Mouse (Mus musculus): ENCODE measurements at regions not wholly inside any gene's neighbourhood (a gene's known extent, or its start where the extent isn't known, plus 50 kb on each side); places are given as distances from the start of the nearest gene placed in this dataset.

DNA sequence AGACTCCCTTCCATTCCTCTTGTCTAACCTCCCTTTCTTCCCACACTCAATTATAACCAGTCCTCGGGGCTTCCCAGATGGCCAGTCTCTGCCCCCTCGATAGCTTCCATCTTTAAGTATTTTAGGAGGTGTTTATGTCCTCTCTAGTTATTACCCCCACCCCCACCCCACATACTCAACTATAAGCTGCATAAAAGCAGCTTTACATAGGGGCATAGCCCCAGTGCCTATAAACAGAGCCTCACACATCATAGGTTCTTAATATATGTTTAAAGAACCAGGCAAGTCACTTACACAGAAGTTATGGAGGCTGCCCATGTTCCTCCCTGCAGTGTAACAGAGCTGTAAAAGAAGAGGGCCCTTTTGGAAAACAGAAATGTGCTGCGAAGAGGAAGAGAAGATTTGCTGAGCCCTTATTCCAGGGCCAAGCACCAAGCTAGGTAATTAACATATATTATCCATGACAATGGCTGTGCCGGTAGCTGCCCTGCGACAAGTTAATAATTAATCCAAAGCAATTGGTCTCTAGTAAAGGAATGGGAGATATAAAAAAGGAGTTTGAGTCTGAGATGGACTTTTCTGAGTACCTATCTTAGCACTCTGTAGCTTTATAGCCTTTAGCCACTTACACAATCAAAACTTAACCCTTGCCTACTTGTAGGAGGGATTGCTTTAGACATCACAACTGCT lies 63.6 kb upstream of the Oxtr start:
- peak; percentile 59 for DNase-seq (ENCODE audit: low spot score)
- Histone ChIP-seq H3K4me3 (ENCODE audit: low read depth, low read length) (no peak overlapping the region), H3K36me3 (ENCODE audit: control insufficient read depth, insufficient read depth, low read length) (no peaks in the 10 kb centered on the region), H3K27ac (replicated peaks; ENCODE audit: low read depth, low read length) (no peak overlapping the region), H3K9me3 (ENCODE audit: control insufficient read depth, low read length) (no peaks in the 10 kb centered on the region), H3K27me3 (ENCODE audit: control insufficient read depth, insufficient read depth, low read length) (peaks cover 13% of the 10 kb centered on the region), H3K4me1 (ENCODE audit: control insufficient read depth, insufficient read depth, low read length) (peaks cover 11% of the 10 kb centered on the region), H3K4me2 (ENCODE audit: low read depth, severe bottlenecking) (no peak overlapping the region), H3K9ac (ENCODE audit: low read length) (no peak overlapping the region)
- 31% methylated on average over 5 of the region's 5 CpGs for WGBS
- ATAC-seq (ENCODE audit: insufficient number of reproducible peaks, low FRiP score, low TSS enrichment, low read depth), result peak; percentile 82

GRCm38 (mm10) chr6:112552560-112552959 lies 62.8 kb upstream of the Oxtr start:
- no peaks in the 10 kb centered on the region for H3K36me3 ChIP-seq (ENCODE audit: control insufficient read depth, insufficient read depth, low read length)
- H3K4me1 ChIP-seq (ENCODE audit: control insufficient read depth, insufficient read depth, low read length), result peaks cover 11% of the 10 kb centered on the region
- ATAC-seq (ENCODE audit: insufficient number of reproducible peaks, low FRiP score, low TSS enrichment, low read depth), result peak; percentile 54
- H3K9ac ChIP-seq (ENCODE audit: low read length), result no peak overlapping the region
- H3K27ac ChIP-seq (replicated peaks; ENCODE audit: low read depth, low read length), result no peak overlapping the region
- H3K27me3 ChIP-seq (ENCODE audit: control insufficient read depth, insufficient read depth, low read length), result peaks cover 13% of the 10 kb centered on the region
- peak; percentile 43 for DNase-seq (ENCODE audit: low spot score)
- H3K4me3 ChIP-seq (ENCODE audit: low read depth, low read length), result no peak overlapping the region
- no peak overlapping the region for H3K4me2 ChIP-seq (ENCODE audit: low read depth, severe bottlenecking)
- H3K9me3 ChIP-seq (ENCODE audit: control insufficient read depth, low read length), result no peaks in the 10 kb centered on the region
- 38% methylated on average over 4 of the region's 4 CpGs for WGBS

- Histone ChIP-seq H3K36me3 (ENCODE audit: control insufficient read depth, insufficient read depth, low read length) (no peaks in the 10 kb centered on the region), H3K4me3 (ENCODE audit: low read depth, low read length) (no peak overlapping the region), H3K4me1 (ENCODE audit: control insufficient read depth, insufficient read depth, low read length) (peaks cover 11% of the 10 kb centered on the region), H3K27me3 (ENCODE audit: control insufficient read depth, insufficient read depth, low read length) (peaks cover 11% of the 10 kb centered on the region), H3K9ac (ENCODE audit: low read length) (no peak overlapping the region), H3K4me2 (ENCODE audit: low read depth, severe bottlenecking) (no peak overlapping the region), H3K9me3 (ENCODE audit: control insufficient read depth, low read length) (no peaks in the 10 kb centered on the region), H3K27ac (replicated peaks; ENCODE audit: low read depth, low read length) (no peak overlapping the region)
- 76% methylated on average over 4 of the region's 4 CpGs for WGBS
- ATAC-seq (ENCODE audit: insufficient number of reproducible peaks, low FRiP score, low TSS enrichment, low read depth), result no peak
- DNase-seq (ENCODE audit: low spot score), result no peak
These were observed 61.6 kb upstream of the Oxtr start for GRCm38 (mm10) chr6:112551298-112551697.

DNA sequence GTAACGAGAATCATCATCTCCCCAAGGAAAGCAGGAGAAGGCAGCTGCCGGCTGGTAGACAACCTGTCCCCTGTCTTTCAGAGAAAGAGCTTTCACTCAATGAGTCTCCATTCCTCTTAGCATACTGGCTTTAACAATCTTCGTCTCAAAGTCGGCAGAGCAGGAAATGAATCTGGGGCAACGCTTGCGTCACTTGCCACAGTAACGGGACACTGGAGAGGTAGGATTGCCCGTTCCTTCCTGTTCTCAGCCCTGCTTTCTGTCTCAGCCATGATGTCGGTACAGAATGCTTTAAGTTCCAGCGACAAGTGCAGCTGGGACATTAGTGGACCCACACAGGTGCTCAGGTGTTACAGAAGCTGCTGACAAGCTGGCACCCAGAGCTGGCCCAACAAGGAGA lies 57.5 kb upstream of the Oxtr start:
- WGBS, result 74% methylated on average over 10 of the region's 10 CpGs
- H3K36me3 ChIP-seq (ENCODE audit: control insufficient read depth, insufficient read depth, low read length), result no peaks in the 10 kb centered on the region
- H3K9ac ChIP-seq (ENCODE audit: low read length), result no peak overlapping the region
- H3K4me3 ChIP-seq (ENCODE audit: low read depth, low read length), result no peak overlapping the region
- ATAC-seq (ENCODE audit: insufficient number of reproducible peaks, low FRiP score, low TSS enrichment, low read depth) (no peak), DNase-seq (ENCODE audit: low spot score) (no peak)
- H3K4me2 ChIP-seq (ENCODE audit: low read depth, severe bottlenecking), result no peak overlapping the region
- no peak overlapping the region for H3K27ac ChIP-seq (replicated peaks; ENCODE audit: low read depth, low read length)
- no peaks in the 10 kb centered on the region for H3K4me1 ChIP-seq (ENCODE audit: control insufficient read depth, insufficient read depth, low read length)
- no peaks in the 10 kb centered on the region for H3K9me3 ChIP-seq (ENCODE audit: control insufficient read depth, low read length)
- H3K27me3 ChIP-seq (ENCODE audit: control insufficient read depth, insufficient read depth, low read length), result peaks cover 5% of the 10 kb centered on the region

DNA sequence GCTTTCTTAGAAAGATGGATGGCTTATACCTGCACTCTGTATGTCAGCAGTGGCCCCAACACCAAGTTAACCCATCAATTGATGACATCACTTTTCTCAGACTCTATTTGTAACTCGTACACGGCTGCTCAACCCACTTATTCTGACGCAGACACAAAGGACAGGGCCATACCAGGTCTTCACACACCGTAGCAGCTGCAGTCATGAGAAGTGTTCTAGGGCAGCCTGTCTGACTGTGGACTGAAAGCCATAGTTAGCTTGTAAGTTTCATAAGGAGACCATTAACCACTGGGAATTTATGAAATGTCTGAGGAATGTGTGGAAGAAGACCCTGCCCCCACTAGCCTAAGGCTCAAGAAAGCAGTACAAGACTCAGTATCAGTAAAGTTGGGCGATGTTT lies 56.3 kb upstream of the Oxtr start:
- Histone ChIP-seq H3K4me2 (ENCODE audit: low read depth, severe bottlenecking) (no peak overlapping the region), H3K4me3 (ENCODE audit: low read depth, low read length) (no peak overlapping the region), H3K9ac (ENCODE audit: low read length) (no peak overlapping the region), H3K27ac (replicated peaks; ENCODE audit: low read depth, low read length) (no peak overlapping the region), H3K9me3 (ENCODE audit: control insufficient read depth, low read length) (no peaks in the 10 kb centered on the region), H3K27me3 (ENCODE audit: control insufficient read depth, insufficient read depth, low read length) (peaks cover 2% of the 10 kb centered on the region; the same call in 1 of the 2 replicates), H3K36me3 (ENCODE audit: control insufficient read depth, insufficient read depth, low read length) (no peaks in the 10 kb centered on the region), H3K4me1 (ENCODE audit: control insufficient read depth, insufficient read depth, low read length) (no peaks in the 10 kb centered on the region)
- DNase-seq (ENCODE audit: low spot score) (no peak), ATAC-seq (ENCODE audit: insufficient number of reproducible peaks, low FRiP score, low TSS enrichment, low read depth) (no peak)
- WGBS, result 79% methylated on average over 5 of the region's 5 CpGs

- H3K4me2 ChIP-seq (ENCODE audit: low read depth, severe bottlenecking), result no peak overlapping the region
- H3K9ac ChIP-seq (ENCODE audit: low read length), result no peak overlapping the region
- no peaks in the 10 kb centered on the region for H3K9me3 ChIP-seq (ENCODE audit: control insufficient read depth, low read length)
- H3K27me3 ChIP-seq (ENCODE audit: control insufficient read depth, insufficient read depth, low read length), result no peaks in the 10 kb centered on the region
- no peak overlapping the region for H3K4me3 ChIP-seq (ENCODE audit: low read depth, low read length)
- no peak overlapping the region for H3K27ac ChIP-seq (replicated peaks; ENCODE audit: low read depth, low read length)
- 91% methylated on average over 4 of the region's 4 CpGs for WGBS
- DNase-seq (ENCODE audit: low spot score) (no peak), ATAC-seq (ENCODE audit: insufficient number of reproducible peaks, low FRiP score, low TSS enrichment, low read depth) (no peak)
- H3K36me3 ChIP-seq (ENCODE audit: control insufficient read depth, insufficient read depth, low read length), result no peaks in the 10 kb centered on the region
- H3K4me1 ChIP-seq (ENCODE audit: control insufficient read depth, insufficient read depth, low read length), result no peaks in the 10 kb centered on the region
These were observed 54.6 kb upstream of the Oxtr start for GRCm38 (mm10) chr6:112544315-112544714.

GRCm38 (mm10) chr6:112542692-112543091 lies 52.9 kb upstream of the Oxtr start:
- H3K4me2 ChIP-seq (ENCODE audit: low read depth, severe bottlenecking), result no peak overlapping the region
- H3K9ac ChIP-seq (ENCODE audit: low read length), result no peak overlapping the region
- no peaks in the 10 kb centered on the region for H3K27me3 ChIP-seq (ENCODE audit: control insufficient read depth, insufficient read depth, low read length)
- H3K9me3 ChIP-seq (ENCODE audit: control insufficient read depth, low read length), result no peaks in the 10 kb centered on the region
- no peak overlapping the region for H3K4me3 ChIP-seq (ENCODE audit: low read depth, low read length)
- H3K36me3 ChIP-seq (ENCODE audit: control insufficient read depth, insufficient read depth, low read length), result no peaks in the 10 kb centered on the region
- no peaks in the 10 kb centered on the region for H3K4me1 ChIP-seq (ENCODE audit: control insufficient read depth, insufficient read depth, low read length)
- no peak overlapping the region for H3K27ac ChIP-seq (replicated peaks; ENCODE audit: low read depth, low read length)
- 85% methylated on average over 2 of the region's 2 CpGs for WGBS
- DNase-seq (ENCODE audit: low spot score) (no peak), ATAC-seq (ENCODE audit: insufficient number of reproducible peaks, low FRiP score, low TSS enrichment, low read depth) (no peak)

Measured in limb, embryonic 11.5 days (tissue).